Mouse (Mus musculus): ENCODE measurements around the gene AI182371. TPM values are rescaled to one million over a fixed set of nuclear protein-coding genes. Genes with fewer than 3 reads are reported as not detected.

Gene AI182371
- 0.99 and 2.5 TPM in 2 replicates for polyA plus RNA-seq (2014; fragmentation: Nextera tagmentation; extraction: Ambion mirVana)

DNA sequence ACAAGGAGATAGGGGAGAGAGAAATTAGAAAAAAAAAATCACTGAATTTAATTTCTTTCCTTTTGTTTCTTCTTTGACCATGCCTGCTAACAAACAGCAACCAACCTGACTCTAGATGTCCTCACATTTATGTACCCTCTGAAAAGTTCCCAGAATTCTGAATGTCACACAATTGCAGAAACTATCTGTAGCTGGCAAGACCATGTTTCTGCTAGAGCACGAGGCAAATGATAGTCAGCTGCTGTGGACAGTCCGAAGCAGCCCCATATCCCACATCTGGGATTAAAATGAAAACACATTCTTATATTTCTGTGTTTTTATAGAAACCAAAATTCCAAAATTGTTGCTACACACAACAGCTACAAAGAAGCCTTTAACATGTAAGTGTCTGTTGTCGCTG, at the start of gene AI182371:
Gene AI182371, minus strand, starts transcription at position 101 of the 400 bp plus-strand sequence.
- Histone ChIP-seq H3K9me3 (ENCODE audit: control insufficient read depth, low read length) (no peaks in the 10 kb centered on the region), H3K4me2 (no peak within 1 kb of the TSS), H3K27ac (ENCODE audit: low read depth, low read length) (0 out of 2 replicates have a peak within 1 kb of the TSS, but pooled peaks have one; percentile 19), H3K4me3 (ENCODE audit: low read depth, low read length) (no peak within 1 kb of the TSS), H3K4me1 (replicated peaks; ENCODE audit: control insufficient read depth, insufficient read depth, low read length) (no peaks in the 10 kb centered on the region; the same call in 1 of the 2 replicates), H3K27me3 (replicated peaks; ENCODE audit: control insufficient read depth, insufficient read depth, low read length) (no peaks in the 10 kb centered on the region), H3K9ac (ENCODE audit: low read depth, low read length) (no peak within 1 kb of the TSS), H3K36me3 (ENCODE audit: control insufficient read depth, insufficient read depth, low read length) (no peaks in the 10 kb centered on the region)
- ATAC-seq (replicated peaks; ENCODE audit: low FRiP score) (no peak), DNase-seq (ENCODE audit: low spot score) (no peak)
- 86% methylated on average over 3 of the region's 3 CpGs for WGBS

DNA sequence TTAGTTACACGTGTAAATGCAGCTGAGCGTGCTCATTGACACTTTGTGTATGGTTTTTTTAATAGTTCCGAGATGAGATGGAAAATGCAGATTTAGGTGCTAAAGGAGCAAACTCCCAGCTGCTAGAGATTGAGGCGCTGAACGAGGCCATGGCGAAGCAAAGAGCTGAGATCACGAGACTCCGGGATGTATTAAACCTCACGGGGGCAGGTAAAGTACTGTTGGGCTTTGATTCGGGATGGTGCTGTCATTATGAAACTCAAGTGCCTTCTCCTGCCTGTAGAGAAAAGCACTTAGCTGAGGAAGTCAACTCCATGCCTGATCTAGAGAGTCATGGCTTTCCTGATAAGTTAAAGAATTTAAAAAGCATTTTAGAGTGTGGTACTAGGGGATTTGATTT, 47.5 kb upstream of the AI182371 start:
- Histone ChIP-seq H3K27me3 (replicated peaks; ENCODE audit: control insufficient read depth, insufficient read depth, low read length) (no peaks in the 10 kb centered on the region), H3K4me1 (replicated peaks; ENCODE audit: control insufficient read depth, insufficient read depth, low read length) (no peaks in the 10 kb centered on the region), H3K4me2 (no peak overlapping the region), H3K9ac (ENCODE audit: low read depth, low read length) (no peak overlapping the region), H3K36me3 (ENCODE audit: control insufficient read depth, insufficient read depth, low read length) (peaks cover 34% of the 10 kb centered on the region), H3K9me3 (ENCODE audit: control insufficient read depth, low read length) (no peaks in the 10 kb centered on the region), H3K4me3 (ENCODE audit: low read depth, low read length) (no peak overlapping the region), H3K27ac (ENCODE audit: low read depth, low read length) (no peak overlapping the region)
- no peak for DNase-seq (ENCODE audit: low spot score)
- 96% methylated on average over 10 of the region's 10 CpGs for WGBS
- ATAC-seq (replicated peaks; ENCODE audit: low FRiP score) = no peak

DNA sequence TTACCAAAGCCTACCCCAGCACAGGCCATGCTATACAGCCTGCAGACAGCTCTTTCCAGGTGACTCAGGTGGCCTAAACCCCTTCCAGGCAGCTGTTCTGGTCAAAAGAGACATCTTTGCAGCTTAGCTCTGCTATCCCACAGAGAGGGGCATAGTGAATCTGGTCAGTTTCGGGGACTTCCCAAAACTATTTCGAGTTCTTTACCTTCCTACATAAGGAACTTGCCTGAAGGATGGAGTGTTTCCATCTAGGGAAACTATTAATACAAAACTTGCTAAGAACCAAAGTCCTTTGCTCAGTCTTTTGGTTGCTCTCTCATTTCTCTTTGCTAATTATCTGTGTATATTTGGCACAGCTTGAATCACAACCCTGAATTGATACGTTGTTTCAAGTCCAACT, 40.3 kb upstream of the AI182371 start:
- no peak for DNase-seq (ENCODE audit: low spot score)
- 88% methylated on average over 3 of the region's 3 CpGs for WGBS
- Histone ChIP-seq H3K9ac (ENCODE audit: low read depth, low read length) (no peak overlapping the region), H3K9me3 (ENCODE audit: control insufficient read depth, low read length) (no peaks in the 10 kb centered on the region), H3K36me3 (ENCODE audit: control insufficient read depth, insufficient read depth, low read length) (peaks cover 20% of the 10 kb centered on the region), H3K27ac (ENCODE audit: low read depth, low read length) (no peak overlapping the region), H3K4me1 (replicated peaks; ENCODE audit: control insufficient read depth, insufficient read depth, low read length) (no peaks in the 10 kb centered on the region), H3K4me3 (ENCODE audit: low read depth, low read length) (no peak overlapping the region), H3K4me2 (no peak overlapping the region), H3K27me3 (replicated peaks; ENCODE audit: control insufficient read depth, insufficient read depth, low read length) (no peaks in the 10 kb centered on the region)
- ATAC-seq (replicated peaks; ENCODE audit: low FRiP score) = no peak

DNA sequence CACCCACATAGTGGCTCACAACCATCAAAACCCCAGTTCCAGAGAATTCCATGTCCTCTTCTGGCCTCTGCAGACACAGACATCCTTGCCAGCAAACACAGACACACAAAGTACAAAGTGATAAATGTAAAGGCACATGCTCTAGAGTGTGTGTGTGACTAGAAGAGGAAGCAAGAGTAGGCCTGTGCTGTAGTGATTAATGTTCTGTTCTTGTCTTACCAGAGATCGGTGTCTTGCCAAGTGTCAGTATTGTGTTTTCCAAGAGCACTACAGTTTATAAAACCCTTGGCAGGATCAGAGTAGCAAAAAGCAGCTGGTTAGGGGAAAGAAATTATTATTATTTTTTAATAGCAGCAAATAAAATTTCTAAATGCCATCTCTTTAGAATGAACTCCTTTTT, 37.2 kb upstream of the AI182371 start:
- no peaks in the 10 kb centered on the region for H3K4me1 ChIP-seq (replicated peaks; ENCODE audit: control insufficient read depth, insufficient read depth, low read length)
- no peak overlapping the region for H3K4me3 ChIP-seq (ENCODE audit: low read depth, low read length)
- peaks cover 13% of the 10 kb centered on the region for H3K36me3 ChIP-seq (ENCODE audit: control insufficient read depth, insufficient read depth, low read length)
- H3K27ac ChIP-seq (ENCODE audit: low read depth, low read length) = no peak overlapping the region
- DNase-seq (ENCODE audit: low spot score) (no peak), ATAC-seq (replicated peaks; ENCODE audit: low FRiP score) (no peak)
- no peaks in the 10 kb centered on the region for H3K9me3 ChIP-seq (ENCODE audit: control insufficient read depth, low read length)
- H3K27me3 ChIP-seq (replicated peaks; ENCODE audit: control insufficient read depth, insufficient read depth, low read length) = no peaks in the 10 kb centered on the region
- no peak overlapping the region for H3K4me2 ChIP-seq
- WGBS = 95% methylated on average over 1 of the region's 1 CpGs
- H3K9ac ChIP-seq (ENCODE audit: low read depth, low read length) = no peak overlapping the region

DNA sequence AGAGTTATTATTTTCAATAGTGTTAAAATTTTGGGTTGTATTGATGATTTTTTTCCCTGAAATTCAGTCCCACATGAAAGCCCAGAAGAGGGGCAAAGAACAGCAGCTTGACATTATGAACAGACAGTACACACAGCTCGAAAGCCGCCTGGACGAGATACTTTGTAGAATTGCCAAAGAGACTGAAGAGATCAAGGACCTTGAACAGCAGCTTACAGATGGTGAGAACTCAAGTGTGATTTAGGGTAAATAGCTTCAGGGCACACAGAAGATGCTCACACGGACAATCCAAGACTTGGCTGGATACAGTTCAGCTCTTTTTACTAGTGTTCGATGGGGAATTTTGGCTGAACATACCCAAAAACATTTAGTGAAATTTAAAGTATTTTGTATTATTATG, 32.5 kb upstream of the AI182371 start:
- no peak for ATAC-seq (replicated peaks; ENCODE audit: low FRiP score)
- H3K9me3 ChIP-seq (ENCODE audit: control insufficient read depth, low read length) = no peaks in the 10 kb centered on the region
- no peak overlapping the region for H3K9ac ChIP-seq (ENCODE audit: low read depth, low read length)
- DNase-seq (ENCODE audit: low spot score) = no peak
- H3K36me3 ChIP-seq (ENCODE audit: control insufficient read depth, insufficient read depth, low read length) = peaks cover 5% of the 10 kb centered on the region
- no peaks in the 10 kb centered on the region for H3K4me1 ChIP-seq (replicated peaks; ENCODE audit: control insufficient read depth, insufficient read depth, low read length)
- H3K4me3 ChIP-seq (ENCODE audit: low read depth, low read length) = no peak overlapping the region
- no peak overlapping the region for H3K4me2 ChIP-seq
- 91% methylated on average over 5 of the region's 5 CpGs for WGBS
- H3K27ac ChIP-seq (ENCODE audit: low read depth, low read length) = no peak overlapping the region
- H3K27me3 ChIP-seq (replicated peaks; ENCODE audit: control insufficient read depth, insufficient read depth, low read length) = no peaks in the 10 kb centered on the region

DNA sequence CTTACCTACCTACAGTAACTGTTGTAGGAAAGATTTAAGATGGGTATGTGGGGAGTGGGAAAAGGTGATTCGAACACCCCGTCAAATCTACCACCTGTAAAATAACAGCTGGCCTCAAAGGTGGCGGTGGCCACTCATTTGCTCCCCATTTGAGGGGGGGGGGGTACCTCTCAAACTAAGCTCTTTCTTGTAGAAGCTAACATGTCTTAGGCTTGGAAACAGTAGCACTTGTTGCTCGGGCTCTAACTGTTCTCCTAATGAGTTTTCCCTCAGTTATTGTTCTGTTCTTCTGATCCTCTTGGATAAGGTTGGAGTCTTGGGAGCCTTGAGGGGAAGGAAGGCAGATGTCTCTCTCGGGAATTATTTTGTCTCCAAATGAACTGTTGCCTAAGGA, 31.3 kb upstream of the AI182371 start:
- DNase-seq (ENCODE audit: low spot score) (peak; percentile 37), ATAC-seq (replicated peaks; ENCODE audit: low FRiP score) (no peak)
- peak overlapping the region; percentile 60 for H3K4me3 ChIP-seq (ENCODE audit: low read depth, low read length)

DNA sequence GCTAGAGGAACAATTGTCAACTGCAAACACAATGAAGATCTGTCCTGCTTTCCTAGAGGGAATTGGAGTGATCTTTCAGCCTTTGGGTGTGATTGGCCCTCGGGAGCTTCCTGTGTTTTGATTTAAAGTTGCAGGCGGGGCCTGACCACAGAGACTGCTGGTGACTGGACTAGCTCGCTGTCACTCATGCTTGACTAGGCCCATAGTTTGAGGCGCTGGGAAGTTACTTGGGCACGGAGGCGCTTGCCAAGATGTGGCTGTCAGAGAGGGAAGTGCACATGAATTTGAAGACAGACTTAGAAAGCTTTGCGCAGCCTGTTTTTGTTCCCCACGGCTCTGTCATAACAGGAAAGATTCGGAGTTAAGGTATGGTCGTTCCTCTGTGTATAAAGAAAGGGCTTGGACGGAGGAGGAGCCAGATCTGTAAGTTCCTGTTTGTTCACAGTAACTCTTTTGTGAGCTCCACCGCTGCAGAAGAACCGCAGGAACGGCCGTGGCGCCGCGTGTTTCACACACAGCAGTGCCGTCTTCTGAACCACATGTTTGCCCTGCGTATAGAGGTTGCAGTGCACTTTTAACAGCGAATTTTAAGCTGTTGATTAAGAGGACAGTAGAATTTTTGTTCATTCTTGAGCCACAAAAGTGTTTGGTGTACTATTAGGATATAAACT, 30.8 kb upstream of the AI182371 start:
- peak overlapping the region; percentile 78 for H3K4me2 ChIP-seq
- under 1% methylated on average over 21 of the region's 21 CpGs for WGBS
- no peaks in the 10 kb centered on the region for H3K4me1 ChIP-seq (replicated peaks; ENCODE audit: control insufficient read depth, insufficient read depth, low read length)
- DNase-seq (ENCODE audit: low spot score) (peak; percentile 89), ATAC-seq (replicated peaks; ENCODE audit: low FRiP score) (peak; percentile 99)
- no peaks in the 10 kb centered on the region for H3K27me3 ChIP-seq (replicated peaks; ENCODE audit: control insufficient read depth, insufficient read depth, low read length)
- no peaks in the 10 kb centered on the region; the same call in 1 of the 2 replicates for H3K36me3 ChIP-seq (ENCODE audit: control insufficient read depth, insufficient read depth, low read length)
- H3K9me3 ChIP-seq (ENCODE audit: control insufficient read depth, low read length) = no peaks in the 10 kb centered on the region
- peak overlapping the region; percentile 20; the same call in 1 of the 2 replicates for H3K27ac ChIP-seq (ENCODE audit: low read depth, low read length)
- H3K9ac ChIP-seq (ENCODE audit: low read depth, low read length) = peak overlapping the region; percentile 64
- peak overlapping the region; percentile 60 for H3K4me3 ChIP-seq (ENCODE audit: low read depth, low read length)

More for the DNA sequence above, 31.3 kb upstream of the AI182371 start:
- Histone ChIP-seq H3K4me1 (replicated peaks; ENCODE audit: control insufficient read depth, insufficient read depth, low read length) (no peaks in the 10 kb centered on the region), H3K27me3 (replicated peaks; ENCODE audit: control insufficient read depth, insufficient read depth, low read length) (no peaks in the 10 kb centered on the region), H3K9ac (ENCODE audit: low read depth, low read length) (peak overlapping the region; percentile 64), H3K36me3 (ENCODE audit: control insufficient read depth, insufficient read depth, low read length) (no peaks in the 10 kb centered on the region; the same call in 1 of the 2 replicates), H3K27ac (ENCODE audit: low read depth, low read length) (peak overlapping the region; percentile 20; the same call in 1 of the 2 replicates), H3K9me3 (ENCODE audit: control insufficient read depth, low read length) (no peaks in the 10 kb centered on the region), H3K4me2 (peak overlapping the region; percentile 78)
- 13% methylated on average over 5 of the region's 5 CpGs for WGBS

DNA sequence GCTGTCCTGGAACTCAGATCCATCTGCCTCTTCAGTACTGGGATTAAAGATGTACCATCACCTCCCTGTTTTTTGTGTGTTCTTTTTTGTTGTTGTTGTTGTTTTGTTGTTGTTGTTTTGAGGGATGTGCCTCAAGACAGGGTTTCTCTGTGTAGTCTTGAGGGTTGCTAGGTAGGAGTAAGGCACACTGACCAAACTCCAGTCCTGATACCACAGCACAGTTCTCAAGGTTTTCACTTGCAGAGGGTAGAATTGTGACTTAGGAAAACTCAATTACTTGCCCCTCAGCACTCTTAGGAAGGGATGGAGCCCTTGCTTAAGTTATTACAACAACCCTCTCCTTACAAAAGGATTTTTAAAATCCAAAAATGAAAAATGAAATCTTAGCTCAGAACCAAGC, 30.1 kb upstream of the AI182371 start:
- H3K4me2 ChIP-seq = peak overlapping the region; percentile 78; the same call in 1 of the 2 replicates
- no peaks in the 10 kb centered on the region for H3K27me3 ChIP-seq (replicated peaks; ENCODE audit: control insufficient read depth, insufficient read depth, low read length)
- DNase-seq (ENCODE audit: low spot score) = no peak
- ATAC-seq (replicated peaks; ENCODE audit: low FRiP score) = no peak
- H3K4me1 ChIP-seq (replicated peaks; ENCODE audit: control insufficient read depth, insufficient read depth, low read length) = no peaks in the 10 kb centered on the region
- H3K9me3 ChIP-seq (ENCODE audit: control insufficient read depth, low read length) = no peaks in the 10 kb centered on the region
- H3K36me3 ChIP-seq (ENCODE audit: control insufficient read depth, insufficient read depth, low read length) = no peaks in the 10 kb centered on the region; the same call in 1 of the 2 replicates
- no peak overlapping the region for H3K27ac ChIP-seq (ENCODE audit: low read depth, low read length)
- H3K4me3 ChIP-seq (ENCODE audit: low read depth, low read length) = no peak overlapping the region
- no peak overlapping the region for H3K9ac ChIP-seq (ENCODE audit: low read depth, low read length)

DNA sequence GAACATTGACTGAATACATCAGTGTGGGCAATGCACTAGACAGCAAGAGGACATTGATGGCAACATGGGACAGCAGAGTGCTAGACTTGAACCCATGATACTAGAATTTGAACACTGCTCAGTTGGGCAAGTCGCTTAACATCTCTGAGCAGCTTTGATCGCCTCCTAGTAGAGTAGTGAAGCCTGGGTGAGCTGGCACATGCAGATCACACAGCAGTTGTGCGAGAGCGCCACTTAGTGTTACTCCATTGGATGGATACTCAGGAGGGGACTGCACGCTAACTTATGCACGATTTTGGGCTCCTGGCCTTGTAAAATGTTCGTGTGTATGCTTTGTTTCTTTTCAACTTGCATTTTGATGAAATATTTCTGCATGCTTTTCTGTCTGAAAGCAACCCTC, 23.4 kb upstream of the AI182371 start:
- Histone ChIP-seq H3K36me3 (ENCODE audit: control insufficient read depth, insufficient read depth, low read length) (peaks cover 2% of the 10 kb centered on the region; the same call in 1 of the 2 replicates), H3K9me3 (ENCODE audit: control insufficient read depth, low read length) (no peaks in the 10 kb centered on the region), H3K4me2 (no peak overlapping the region), H3K27me3 (replicated peaks; ENCODE audit: control insufficient read depth, insufficient read depth, low read length) (no peaks in the 10 kb centered on the region), H3K4me1 (replicated peaks; ENCODE audit: control insufficient read depth, insufficient read depth, low read length) (no peaks in the 10 kb centered on the region), H3K27ac (ENCODE audit: low read depth, low read length) (no peak overlapping the region), H3K9ac (ENCODE audit: low read depth, low read length) (no peak overlapping the region), H3K4me3 (ENCODE audit: low read depth, low read length) (no peak overlapping the region)
- ATAC-seq (replicated peaks; ENCODE audit: low FRiP score) = no peak
- DNase-seq (ENCODE audit: low spot score) = no peak
- 75% methylated on average over 7 of the region's 7 CpGs for WGBS
